Mouse (Mus musculus) fibroblast of lung, adult 2 months (primary cell): ENCODE data around the gene Tkt.

Experiments
- DNase-seq: peaks from one replicate; pipeline ENCODE4 v3.0.0-alpha.2; 2011; ENCODE audit warnings: low read depth

Tkt gene

DNA sequence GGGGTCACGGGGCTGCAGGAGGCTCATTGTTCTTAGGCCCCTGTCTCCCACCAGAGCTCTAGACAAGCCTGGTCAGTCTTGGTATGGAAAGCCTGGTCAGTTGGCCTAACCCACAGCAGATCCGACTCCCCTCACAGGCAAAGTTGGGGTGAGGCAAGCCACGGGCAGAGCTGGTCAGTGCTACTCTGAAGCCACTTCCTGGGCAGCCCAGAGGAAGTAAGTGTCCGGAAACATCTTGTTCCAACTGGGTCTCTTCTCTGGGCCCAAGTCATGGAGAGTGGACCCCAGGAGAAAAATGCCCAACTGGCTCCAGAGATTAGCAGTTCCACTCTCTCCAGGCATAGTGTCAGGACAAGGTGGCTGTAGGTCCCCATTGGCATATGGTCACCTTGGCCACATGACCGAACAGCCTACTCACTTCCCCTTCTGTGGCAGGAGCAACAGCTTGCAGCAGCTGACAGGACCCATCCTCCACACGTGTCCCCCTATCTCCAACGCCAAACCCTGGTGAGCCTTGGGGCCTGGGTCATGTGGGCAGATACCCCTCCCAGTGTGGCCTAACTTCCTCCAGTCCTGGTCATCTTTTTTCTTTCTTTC, 71.9 kb downstream of the Tkt start:
- no peak for DNase-seq

DNA sequence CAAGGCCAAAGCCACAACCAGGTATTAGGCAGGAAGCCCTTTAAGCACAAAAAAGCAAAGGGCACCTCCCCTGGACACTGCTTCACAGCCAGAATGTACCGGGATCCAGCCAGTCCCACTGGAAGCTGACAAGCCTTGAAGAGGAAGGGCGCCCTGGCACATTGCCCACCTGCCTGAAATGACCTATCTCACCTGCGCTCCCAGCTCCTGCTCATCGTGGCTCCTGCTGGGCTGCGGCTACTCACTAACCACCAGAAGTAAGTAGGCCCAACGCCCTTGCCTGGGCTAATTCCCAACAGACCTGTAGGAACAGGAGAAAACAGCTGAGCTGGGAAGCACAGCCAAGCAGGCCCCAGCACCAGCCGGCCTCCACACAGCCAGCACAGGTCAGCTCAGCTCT, 74.0 kb downstream of the Tkt start:
- DNase-seq, result no peak

DNA sequence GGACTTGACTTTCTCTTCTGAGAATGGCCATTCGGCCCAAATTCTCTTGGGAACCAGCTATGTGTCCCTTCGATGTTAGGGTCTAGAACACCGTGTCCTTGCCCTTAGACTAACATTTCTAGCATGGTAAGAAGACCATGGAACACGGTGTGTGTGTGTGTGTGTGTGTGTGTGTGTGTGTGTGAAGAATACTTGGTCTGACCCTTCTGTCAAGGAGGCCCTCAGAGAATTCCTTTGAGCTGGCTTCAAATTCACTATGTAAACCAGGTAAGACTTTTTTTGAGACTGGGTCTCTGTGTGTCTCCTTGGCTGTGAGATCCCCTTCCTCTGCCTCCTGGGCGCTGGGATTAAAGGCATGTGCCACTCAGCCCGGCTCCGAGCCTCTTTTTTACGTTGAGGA, 74.4 kb downstream of the Tkt start:
- DNase-seq, result no peak
